Mouse (Mus musculus): ENCODE results near the gene Methig1. TPM values are rescaled to one million over a fixed set of nuclear protein-coding genes. Genes with fewer than 3 reads are reported as not detected.
A peak's percentile ranks its signal among the peaks of the same experiment; 100 is the strongest.
"Not testable (repeated sequence)": the region's sequence is repeated elsewhere in the genome, so short reads cannot be mapped to it uniquely, and the experiment has no call there.

Gene Methig1
- polyA plus RNA-seq, 1 experiment from 2014 or later = 0.16 TPM

DNA sequence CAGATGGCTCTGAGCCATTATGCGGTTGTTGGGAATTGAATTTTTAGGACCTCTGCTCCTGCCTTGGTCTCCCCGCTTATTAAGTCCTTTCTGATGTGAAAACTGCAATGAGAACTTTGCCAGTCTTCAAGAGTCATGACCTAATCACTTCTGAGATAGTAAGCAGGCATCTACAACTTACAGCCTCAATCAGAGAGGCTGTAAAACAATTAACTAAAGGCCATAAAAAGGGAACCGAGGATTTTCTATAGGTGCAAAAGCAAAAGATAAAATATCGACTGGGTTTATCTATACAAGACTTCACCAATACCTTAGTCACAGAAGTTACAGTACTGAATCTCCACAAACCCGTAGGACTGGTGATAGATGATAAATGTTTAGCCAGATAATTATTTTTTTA lies 2.9 kb downstream of the Methig1 start:
- H3K4me2 ChIP-seq (ENCODE audit: low read depth, low read length) = no peak overlapping the region
- no peak overlapping the region for H3K27ac ChIP-seq (ENCODE audit: low read length)
- H3K4me3 ChIP-seq (ENCODE audit: low read length) = no peak overlapping the region
- no peak for ATAC-seq (ENCODE audit: low read depth)
- no peaks in the 10 kb centered on the region for H3K9me3 ChIP-seq (ENCODE audit: control insufficient read depth, low read length)
- H3K36me3 ChIP-seq (ENCODE audit: control insufficient read depth, insufficient read depth, low read length) = no peaks in the 10 kb centered on the region
- H3K9ac ChIP-seq (ENCODE audit: low read length) = no peak overlapping the region
- 77% methylated on average over 5 of the region's 5 CpGs for WGBS
- H3K4me1 ChIP-seq (replicated peaks; ENCODE audit: control insufficient read depth, insufficient read depth, low read length) = no peaks in the 10 kb centered on the region
- H3K27me3 ChIP-seq (ENCODE audit: control insufficient read depth, insufficient read depth, low read depth, low read length) = no peaks in the 10 kb centered on the region

DNA sequence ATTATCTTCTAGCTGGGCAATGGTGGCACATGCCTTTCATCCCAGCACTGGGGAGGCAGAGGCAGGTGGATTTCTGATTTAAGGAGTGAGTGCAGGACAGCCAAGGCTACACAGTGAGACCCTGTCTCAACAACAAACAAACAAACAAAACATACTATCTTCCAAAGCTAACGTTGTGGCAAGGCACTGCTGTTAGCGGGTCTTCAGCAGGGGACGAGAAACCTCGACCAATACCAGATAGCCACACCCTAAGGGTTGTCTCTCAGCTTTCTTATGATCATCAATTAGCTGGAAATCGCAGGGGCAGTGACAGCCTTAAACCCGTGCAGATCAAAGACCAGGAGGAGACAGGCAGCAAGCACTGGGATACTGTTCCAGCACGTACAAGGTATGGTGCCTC lies 11.3 kb downstream of the Methig1 start, which contains the start of gene Higd1c:
Gene Higd1c (plus strand): TSS at position 301 of the 400 bp plus-strand sequence.
- H3K4me1 ChIP-seq (replicated peaks; ENCODE audit: control insufficient read depth, insufficient read depth, low read length) = no peaks in the 10 kb centered on the region
- no peaks in the 10 kb centered on the region for H3K36me3 ChIP-seq (ENCODE audit: control insufficient read depth, insufficient read depth, low read length)
- no peak within 1 kb of the TSS for H3K9ac ChIP-seq (ENCODE audit: low read length)
- no peak within 1 kb of the TSS for H3K27ac ChIP-seq (ENCODE audit: low read length)
- H3K4me2 ChIP-seq (ENCODE audit: low read depth, low read length) = no peak within 1 kb of the TSS
- no peaks in the 10 kb centered on the region for H3K27me3 ChIP-seq (ENCODE audit: control insufficient read depth, insufficient read depth, low read depth, low read length)
- H3K9me3 ChIP-seq (ENCODE audit: control insufficient read depth, low read length) = no peaks in the 10 kb centered on the region
- H3K4me3 ChIP-seq (ENCODE audit: low read length) = no peak within 1 kb of the TSS
- ATAC-seq (ENCODE audit: low read depth) = no peak
- 54% methylated on average over 7 of the region's 7 CpGs for WGBS

DNA sequence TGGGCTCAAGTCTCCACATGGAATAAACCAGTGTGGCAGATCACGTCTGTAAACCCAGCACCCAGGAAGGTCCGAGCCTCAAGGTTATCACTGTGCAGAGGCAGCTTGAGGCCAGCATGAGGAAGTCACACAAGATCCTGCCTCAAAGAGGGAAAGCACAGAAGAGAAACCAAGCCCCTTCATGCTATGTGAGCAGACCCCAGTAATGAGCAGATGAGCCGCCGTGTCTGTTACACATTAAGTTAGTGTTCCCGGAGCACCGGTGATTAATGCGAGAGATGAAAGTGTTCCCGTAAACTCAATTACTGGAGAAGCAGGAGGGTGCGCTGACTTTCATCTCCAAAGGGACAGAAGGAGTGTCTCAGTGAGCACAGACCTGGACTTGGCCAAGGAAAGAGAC lies 13.0 kb downstream of the Methig1 start:
- not testable (repeated sequence) for H3K9me3 ChIP-seq (ENCODE audit: control insufficient read depth, low read length); ATAC-seq (ENCODE audit: low read depth); H3K27me3 ChIP-seq (ENCODE audit: control insufficient read depth, insufficient read depth, low read depth, low read length); H3K27ac ChIP-seq (ENCODE audit: low read length); H3K36me3 ChIP-seq (ENCODE audit: control insufficient read depth, insufficient read depth, low read length); H3K4me3 ChIP-seq (ENCODE audit: low read length); H3K9ac ChIP-seq (ENCODE audit: low read length); H3K4me1 ChIP-seq (replicated peaks; ENCODE audit: control insufficient read depth, insufficient read depth, low read length); H3K4me2 ChIP-seq (ENCODE audit: low read depth, low read length)
- WGBS = 58% methylated on average over 9 of the region's 9 CpGs

DNA sequence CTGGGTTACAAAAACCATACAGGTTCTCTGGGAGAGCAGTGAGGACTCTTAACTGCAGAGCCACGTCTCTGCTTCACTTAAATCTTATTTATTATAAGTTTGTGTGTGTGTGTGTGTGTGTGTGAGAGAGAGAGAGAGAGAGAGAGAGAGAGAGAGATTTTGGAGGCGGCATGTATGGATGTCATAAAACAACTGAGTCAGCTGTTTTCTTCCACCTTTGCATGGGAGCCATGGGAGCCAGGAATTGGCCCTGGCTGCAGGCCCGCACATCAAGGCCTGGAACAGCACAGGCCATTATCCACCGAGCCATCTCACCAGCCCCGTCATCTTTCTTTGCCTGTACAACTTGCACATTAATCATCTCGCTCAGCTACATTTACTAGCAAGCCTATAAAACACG lies 14.2 kb downstream of the Methig1 start:
- ATAC-seq (ENCODE audit: low read depth) = no peak
- Histone ChIP-seq H3K4me3 (ENCODE audit: low read length) (no peak overlapping the region), H3K4me2 (ENCODE audit: low read depth, low read length) (no peak overlapping the region), H3K36me3 (ENCODE audit: control insufficient read depth, insufficient read depth, low read length) (no peaks in the 10 kb centered on the region), H3K27me3 (ENCODE audit: control insufficient read depth, insufficient read depth, low read depth, low read length) (no peaks in the 10 kb centered on the region), H3K27ac (ENCODE audit: low read length) (no peak overlapping the region), H3K9ac (ENCODE audit: low read length) (no peak overlapping the region), H3K4me1 (replicated peaks; ENCODE audit: control insufficient read depth, insufficient read depth, low read length) (no peaks in the 10 kb centered on the region), H3K9me3 (ENCODE audit: control insufficient read depth, low read length) (no peaks in the 10 kb centered on the region)
- WGBS = 63% methylated on average over 7 of the region's 7 CpGs

DNA sequence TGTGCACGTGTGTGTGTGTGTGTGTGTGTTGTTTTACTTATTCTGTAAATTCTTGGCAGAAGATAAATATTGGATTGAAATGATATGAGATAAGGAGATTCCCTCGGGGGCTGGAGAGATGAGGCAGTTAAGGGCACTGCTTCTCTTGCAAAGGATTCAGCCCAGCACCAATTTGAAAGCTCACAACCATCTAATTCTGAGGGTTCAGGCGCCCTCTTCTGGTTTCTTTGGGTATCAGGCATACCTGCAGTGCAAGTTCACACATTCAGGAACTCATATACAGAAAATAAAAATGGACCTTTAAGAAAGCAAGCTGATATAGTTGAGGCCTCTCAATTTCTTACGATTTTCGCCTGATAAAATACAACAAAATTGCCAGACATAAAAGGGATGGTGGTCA lies 22.1 kb downstream of the Methig1 start:
- H3K9me3 ChIP-seq (ENCODE audit: control insufficient read depth, low read length) = no peaks in the 10 kb centered on the region

DNA sequence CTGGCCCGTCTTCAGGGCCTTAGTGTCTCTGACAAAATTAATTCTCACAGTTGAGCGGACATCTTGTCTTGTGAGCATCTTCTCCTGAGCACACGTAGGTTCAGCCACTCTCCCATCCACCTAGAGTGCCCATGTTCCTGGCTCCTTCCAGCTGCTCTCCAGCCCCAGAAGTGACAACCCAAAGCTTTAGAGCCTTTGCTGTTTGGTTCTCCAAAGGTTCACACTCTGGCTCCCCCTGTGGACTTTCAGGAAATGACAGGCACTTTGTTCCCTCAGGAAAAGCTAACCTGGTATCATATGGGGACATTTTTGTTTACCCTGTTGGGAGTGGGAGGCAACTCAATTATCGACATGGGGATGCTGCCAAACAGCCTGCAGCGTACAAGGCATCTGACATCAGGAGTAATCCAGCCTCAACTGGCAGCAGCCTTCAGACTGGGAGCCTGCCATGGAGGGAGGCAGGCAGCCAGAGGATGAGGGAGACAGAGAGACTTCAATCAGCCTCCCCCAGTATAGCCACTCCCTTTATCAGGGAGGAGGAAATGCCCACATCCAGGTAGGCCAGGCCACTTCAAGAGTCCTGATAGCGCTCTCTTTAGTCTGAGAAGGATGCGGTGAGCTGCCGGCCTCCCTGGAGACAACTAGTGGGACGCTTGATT lies 25.0 kb downstream of the Methig1 start:
- not testable (repeated sequence) for H3K36me3 ChIP-seq (ENCODE audit: control insufficient read depth, insufficient read depth, low read length); H3K4me1 ChIP-seq (replicated peaks; ENCODE audit: control insufficient read depth, insufficient read depth, low read length); H3K27me3 ChIP-seq (ENCODE audit: control insufficient read depth, insufficient read depth, low read depth, low read length); H3K27ac ChIP-seq (ENCODE audit: low read length); H3K4me3 ChIP-seq (ENCODE audit: low read length); H3K4me2 ChIP-seq (ENCODE audit: low read depth, low read length); H3K9ac ChIP-seq (ENCODE audit: low read length); H3K9me3 ChIP-seq (ENCODE audit: control insufficient read depth, low read length)
- 22% methylated on average over 3 of the region's 9 CpGs for WGBS
- ATAC-seq (ENCODE audit: low read depth) = peak; percentile 57

More for the DNA sequence above, 22.1 kb downstream of the Methig1 start:
- WGBS = 31% methylated on average over 5 of the region's 5 CpGs
- ATAC-seq (ENCODE audit: low read depth) = no peak
- H3K27ac ChIP-seq (ENCODE audit: low read length) = no peak overlapping the region
- no peaks in the 10 kb centered on the region for H3K27me3 ChIP-seq (ENCODE audit: control insufficient read depth, insufficient read depth, low read depth, low read length)
- no peak overlapping the region for H3K9ac ChIP-seq (ENCODE audit: low read length)
- H3K36me3 ChIP-seq (ENCODE audit: control insufficient read depth, insufficient read depth, low read length) = no peaks in the 10 kb centered on the region
- H3K4me1 ChIP-seq (replicated peaks; ENCODE audit: control insufficient read depth, insufficient read depth, low read length) = no peaks in the 10 kb centered on the region
- H3K4me3 ChIP-seq (ENCODE audit: low read length) = no peak overlapping the region
- no peak overlapping the region for H3K4me2 ChIP-seq (ENCODE audit: low read depth, low read length)

DNA sequence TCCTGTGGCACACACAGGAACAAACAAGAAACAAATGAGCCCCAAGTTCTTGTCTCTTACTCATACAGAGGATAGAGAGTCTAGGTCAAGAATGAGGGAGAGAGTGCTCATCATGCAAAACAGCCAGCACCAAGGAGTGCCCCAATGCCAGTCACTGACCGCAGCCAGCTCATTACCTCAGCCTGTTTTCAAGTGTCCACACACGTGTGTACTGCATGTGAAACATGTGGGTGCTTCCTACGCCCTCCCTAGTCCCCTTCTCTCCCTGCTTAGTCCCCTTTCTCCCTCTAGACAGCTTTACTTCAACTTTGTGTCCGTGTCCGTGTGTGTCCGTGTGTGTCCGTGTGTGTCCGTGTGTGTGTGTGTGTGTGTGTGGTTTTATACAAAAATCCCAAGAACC lies 26.7 kb downstream of the Methig1 start:
- H3K36me3 ChIP-seq (ENCODE audit: control insufficient read depth, insufficient read depth, low read length) = no peaks in the 10 kb centered on the region
- peaks cover 3% of the 10 kb centered on the region; the same call in 1 of the 2 replicates for H3K4me1 ChIP-seq (replicated peaks; ENCODE audit: control insufficient read depth, insufficient read depth, low read length)
- H3K9me3 ChIP-seq (ENCODE audit: control insufficient read depth, low read length) = no peaks in the 10 kb centered on the region
- no peak; the same call in 1 of the 2 replicates for ATAC-seq (ENCODE audit: low read depth)
- no peak overlapping the region for H3K4me3 ChIP-seq (ENCODE audit: low read length)
- H3K27me3 ChIP-seq (ENCODE audit: control insufficient read depth, insufficient read depth, low read depth, low read length) = no peaks in the 10 kb centered on the region
- H3K9ac ChIP-seq (ENCODE audit: low read length) = no peak overlapping the region
- no peak overlapping the region for H3K27ac ChIP-seq (ENCODE audit: low read length)
- no peak overlapping the region for H3K4me2 ChIP-seq (ENCODE audit: low read depth, low read length)
- WGBS = 80% methylated on average over 8 of the region's 8 CpGs

DNA sequence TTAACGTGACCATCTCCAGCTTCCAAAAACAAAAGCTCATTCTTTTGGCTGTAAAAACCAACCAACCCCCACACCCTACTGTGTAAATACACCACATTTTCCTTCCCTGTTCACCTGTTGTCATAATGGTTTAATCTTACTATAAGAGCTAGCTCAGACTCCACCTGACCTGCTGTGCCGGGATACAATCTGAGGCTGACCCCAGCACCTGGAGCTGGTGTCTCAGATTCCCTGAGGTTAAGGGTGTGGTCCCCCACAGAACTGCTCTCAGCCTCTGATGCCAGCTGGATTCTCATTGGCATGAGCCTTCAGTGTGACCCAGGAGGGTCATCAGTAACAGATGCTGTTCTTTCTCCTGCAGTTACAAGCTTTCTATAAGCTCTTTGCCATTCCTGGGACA lies 27.2 kb downstream of the Methig1 start:
- peak; percentile 59; the same call in 1 of the 2 replicates for ATAC-seq (ENCODE audit: low read depth)

DNA sequence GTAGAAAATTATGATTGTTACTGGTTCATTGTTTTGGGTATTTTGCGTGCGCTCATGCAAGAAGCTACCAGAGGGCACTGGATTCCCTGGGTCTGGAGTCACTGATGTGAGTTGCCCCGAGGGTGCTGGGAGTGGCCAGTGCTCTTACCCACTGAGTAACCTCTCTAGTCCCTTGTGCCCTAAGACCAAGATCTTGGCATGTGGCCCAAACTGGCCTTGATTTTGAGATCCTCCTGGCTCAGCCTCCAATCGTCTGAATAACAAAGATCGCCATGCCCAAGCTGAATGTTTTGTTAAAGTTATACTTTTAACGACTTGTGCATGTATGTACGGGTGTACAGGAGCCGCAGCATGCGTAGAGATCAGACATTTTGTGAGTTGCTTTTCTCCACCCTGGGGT lies 32.8 kb downstream of the Methig1 start:
- H3K36me3 ChIP-seq (ENCODE audit: control insufficient read depth, insufficient read depth, low read length) = no peaks in the 10 kb centered on the region
- no peak overlapping the region for H3K4me2 ChIP-seq (ENCODE audit: low read depth, low read length)
- H3K9ac ChIP-seq (ENCODE audit: low read length) = no peak overlapping the region
- ATAC-seq (ENCODE audit: low read depth) = no peak
- H3K4me3 ChIP-seq (ENCODE audit: low read length) = no peak overlapping the region
- H3K27me3 ChIP-seq (ENCODE audit: control insufficient read depth, insufficient read depth, low read depth, low read length) = no peaks in the 10 kb centered on the region
- no peaks in the 10 kb centered on the region for H3K9me3 ChIP-seq (ENCODE audit: control insufficient read depth, low read length)
- no peaks in the 10 kb centered on the region for H3K4me1 ChIP-seq (replicated peaks; ENCODE audit: control insufficient read depth, insufficient read depth, low read length)
- 92% methylated on average over 9 of the region's 9 CpGs for WGBS
- H3K27ac ChIP-seq (ENCODE audit: low read length) = no peak overlapping the region

More for the DNA sequence above, 27.2 kb downstream of the Methig1 start:
- 46% methylated on average over 2 of the region's 2 CpGs for WGBS
- Histone ChIP-seq H3K9ac (ENCODE audit: low read length) (no peak overlapping the region), H3K4me2 (ENCODE audit: low read depth, low read length) (no peak overlapping the region), H3K27me3 (ENCODE audit: control insufficient read depth, insufficient read depth, low read depth, low read length) (no peaks in the 10 kb centered on the region), H3K36me3 (ENCODE audit: control insufficient read depth, insufficient read depth, low read length) (no peaks in the 10 kb centered on the region), H3K4me3 (ENCODE audit: low read length) (no peak overlapping the region), H3K9me3 (ENCODE audit: control insufficient read depth, low read length) (no peaks in the 10 kb centered on the region), H3K4me1 (replicated peaks; ENCODE audit: control insufficient read depth, insufficient read depth, low read length) (peaks cover 3% of the 10 kb centered on the region; the same call in 1 of the 2 replicates), H3K27ac (ENCODE audit: low read length) (peak overlapping the region; percentile 49; the same call in 1 of the 2 replicates)

All from lung, embryonic 16.5 days (tissue).